Mouse (Mus musculus) liver, adult 2 months (tissue): ENCODE data around the gene Il2.

ENCODE experiments used
- CTCF ChIP-seq: fragments of 200-500 bp; IDR thresholded peaks from 2 replicates; pipeline ENCODE4 v1.5.1; 2011; ENCODE audit warnings: low read depth, low read length, control low read depth
- POLR2A ChIP-seq: fragments of 200-500 bp; IDR thresholded peaks from 2 replicates; pipeline ENCODE4 v1.6.1; 2011; ENCODE audit warnings: low read length, control low read depth; ENCODE audit not compliant: insufficient read depth; ENCODE audit errors: extremely low read depth

- TF ChIP-seq CTCF (no peak), POLR2A (no peak)
Observed at GRCm38 (mm10) chr3:37146810-37147209, 21.1 kb upstream of the Il2 start.
